In the genomic region with DNA sequence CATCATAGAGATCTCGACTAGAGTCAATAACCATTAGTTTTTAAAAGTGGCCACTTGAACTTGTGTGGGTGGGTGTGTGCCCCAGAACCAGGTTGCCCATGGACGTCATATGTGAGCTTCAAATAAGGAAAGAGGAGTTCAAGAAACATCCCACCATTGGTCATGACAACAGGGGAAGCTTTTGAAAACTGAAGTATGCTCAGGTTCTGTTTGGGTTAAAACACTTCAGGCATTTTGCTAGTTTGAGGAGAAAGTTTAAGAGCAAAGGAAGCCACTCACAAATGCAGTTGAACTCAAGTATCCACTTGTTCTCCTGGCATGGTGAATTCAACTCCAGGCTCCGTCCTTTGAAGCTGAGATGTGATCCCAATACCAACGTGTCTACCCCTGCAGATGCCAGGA, we compare ENCODE assay signal across 21 mouse cellular contexts. TPM values are rescaled to one million over a fixed set of nuclear protein-coding genes. Genes with fewer than 3 reads are reported as not detected.
DNase-seq lines count a peak whose midpoint lies in the region; ATAC-seq and TF ChIP-seq lines count a peak whose summit lies in the region.
"Had no signal": no experiment of that assay in that cellular context is flagged by ENCODE, and none has a peak within 500 bp of the region (broad histone marks: within the 10 kb centered on the region; RNA-seq: fewer than 3 reads in every experiment).

No protein-coding gene starts in this region.

- H3K9me3 ChIP-seq in lung, embryonic 14.5 days (ENCODE audit: low read depth, low read length), result no peaks in the 10 kb centered on the region
- H3K9me3 ChIP-seq in kidney, embryonic 16.5 days (ENCODE audit: low read length), result no peaks in the 10 kb centered on the region
- H3K9me3 ChIP-seq: embryonic facial prominence, embryonic 12.5 days; forebrain, embryonic 15.5 days; heart, embryonic 12.5 days; hindbrain, embryonic 15.5 days had no signal

- peak; percentile 55 for DNase-seq in heart, adult 11 months
- no peak for DNase-seq in heart, adult 18-20 months
- peak; percentile 69 for DNase-seq in lung, embryonic 14.5 days
- peak; percentile 57 for DNase-seq in lung, postnatal 10 days
- DNase-seq in lung, postnatal 4 days, result peak; percentile 48 to 62
- DNase-seq in B cell, adult 2 months, result no peak
- DNase-seq: adrenal gland, adult 8-10 months; adrenal gland, postnatal 36 days; cerebellum, adult 11 months; cerebellum, adult 8-10 months; cerebellum, postnatal 25 days; gastrocnemius, postnatal 36 days; heart, adult 2 months; heart, postnatal 36 days had no signal

- H3K9ac ChIP-seq in lung, embryonic 14.5 days, result no peak overlapping the region
- H3K9ac ChIP-seq in kidney, embryonic 16.5 days (replicated peaks; ENCODE audit: low read length), result no peak overlapping the region
- H3K9ac ChIP-seq: embryonic facial prominence, embryonic 12.5 days; forebrain, embryonic 15.5 days; heart, embryonic 12.5 days; hindbrain, embryonic 15.5 days had no signal

- no peak overlapping the region for H3K27ac ChIP-seq in lung, embryonic 14.5 days (ENCODE audit: low read depth)
- no peak overlapping the region for H3K27ac ChIP-seq in kidney, embryonic 16.5 days (ENCODE audit: low read length)
- H3K27ac ChIP-seq: embryonic facial prominence, embryonic 12.5 days; forebrain, embryonic 15.5 days; heart, adult 2 months; hindbrain, embryonic 15.5 days had no signal

- no peak overlapping the region for H3K4me2 ChIP-seq in lung, embryonic 14.5 days
- no peak overlapping the region for H3K4me2 ChIP-seq in kidney, embryonic 16.5 days (replicated peaks; ENCODE audit: low read depth, low read length)
- H3K4me2 ChIP-seq: embryonic facial prominence, embryonic 12.5 days; forebrain, embryonic 15.5 days; heart, embryonic 12.5 days; hindbrain, embryonic 15.5 days had no signal

- H3K4me1 ChIP-seq in lung, embryonic 14.5 days (ENCODE audit: insufficient read depth), result no peaks in the 10 kb centered on the region
- H3K4me1 ChIP-seq in kidney, embryonic 16.5 days (ENCODE audit: insufficient read depth, low read length), result no peaks in the 10 kb centered on the region
- H3K4me1 ChIP-seq: embryonic facial prominence, embryonic 12.5 days; forebrain, embryonic 15.5 days; heart, embryonic 12.5 days had no signal

- H3K36me3 ChIP-seq in lung, embryonic 14.5 days (ENCODE audit: insufficient read depth), result no peaks in the 10 kb centered on the region
- H3K36me3 ChIP-seq in kidney, embryonic 16.5 days (ENCODE audit: insufficient read depth, low read length), result no peaks in the 10 kb centered on the region
- H3K36me3 ChIP-seq: embryonic facial prominence, embryonic 12.5 days; forebrain, embryonic 15.5 days; heart, embryonic 12.5 days; hindbrain, embryonic 15.5 days had no signal

- no peak for TF ChIP-seq CTCF in lung, embryonic 14.5 days (IDR thresholded peaks at IDR 0.05; ENCODE audit: low read depth)

- ATAC-seq in lung, embryonic 14.5 days (ENCODE audit: insufficient read depth), result peak; percentile 92
- ATAC-seq in kidney, embryonic 16.5 days (ENCODE audit: low FRiP score, low TSS enrichment), result no peak
- ATAC-seq: forebrain, embryonic 15.5 days had no signal

- WGBS in lung, embryonic 14.5 days, result 42% methylated on average over 4 of the region's 4 CpGs
- 61% methylated on average over 4 of the region's 4 CpGs for WGBS in kidney, embryonic 16.5 days

- no peak overlapping the region for H3K4me3 ChIP-seq in lung, embryonic 14.5 days (ENCODE audit: low read depth, low read length)
- H3K4me3 ChIP-seq in kidney, embryonic 16.5 days (ENCODE audit: low read length), result no peak overlapping the region
- H3K4me3 ChIP-seq: embryonic facial prominence, embryonic 12.5 days; forebrain, embryonic 15.5 days; heart, adult 2 months; heart, embryonic 12.5 days; hindbrain, embryonic 15.5 days had no signal

- no peaks in the 10 kb centered on the region for H3K27me3 ChIP-seq in lung, embryonic 14.5 days (ENCODE audit: insufficient read depth, low read length)
- H3K27me3 ChIP-seq in kidney, embryonic 16.5 days (ENCODE audit: insufficient read depth, low read length), result 0 out of 2 replicates have a peak, but pooled peaks cover 2% of the 10 kb centered on the region
- H3K27me3 ChIP-seq: CH12.LX; embryonic facial prominence, embryonic 12.5 days; forebrain, embryonic 15.5 days; heart, embryonic 12.5 days; hindbrain, embryonic 15.5 days had no signal

RNA-seq across cellular contexts. Expression of a gene that starts 34.9 kb away (rescaled TPM):
- 1 to 10 TPM; 3.7 to 5.7 TPM for total RNA-seq in heart, adult 18-20 months (2021)
- 32.5 and 38.7 TPM in 2 replicates for polyA plus RNA-seq in lung, embryonic 14.5 days (2014; fragmentation: Nextera tagmentation; extraction: Ambion mirVana)
- 4.4 and 6.7 TPM in 2 replicates for polyA plus RNA-seq in kidney, embryonic 16.5 days (2015; fragmentation: Nextera tagmentation; extraction: Ambion mirVana)
- total RNA-seq: CH12.LX; gastrocnemius, postnatal 36 days had no signal
- polyA plus RNA-seq: cortical plate, adult 2 months had no signal

Comparison
In these comparisons a context has a peak if more than half of its experiments do, and no peak if none do; other contexts are left out.
1. DNase-seq: peak in heart, adult 11 months (single experiment), lung, embryonic 14.5 days (single experiment), lung, postnatal 10 days (single experiment) and lung, postnatal 4 days (2 of 2); none in heart, adult 18-20 months (0 of 2) and B cell, adult 2 months (0 of 2).